Mouse (Mus musculus) ES-Bruce4 (cell line): ENCODE measurements around the gene Abcc1. TPM values are rescaled to one million over a fixed set of nuclear protein-coding genes. Genes with fewer than 3 reads are reported as not detected.

Experiments used
- H3K27ac ChIP-seq: 2 replicates; pipeline ENCODE4 v1.5.1; 2012; ENCODE audit warnings: low read length, inconsistent platforms; ENCODE audit not compliant: insufficient read depth
- H3K27me3 ChIP-seq: 2 replicates; pipeline ENCODE4 v1.6.1; 2012; ENCODE audit warnings: mild to moderate bottlenecking, low read length, inconsistent platforms; ENCODE audit not compliant: control insufficient read depth, poor library complexity, insufficient read depth, severe bottlenecking
- H3K36me3 ChIP-seq: 2 replicates; pipeline ENCODE4 v1.6.1; 2012; ENCODE audit warnings: inconsistent platforms, mild to moderate bottlenecking, low read length, moderate library complexity; ENCODE audit not compliant: control insufficient read depth, poor library complexity, insufficient read depth, severe bottlenecking
- H3K4me1 ChIP-seq: one replicate; pipeline ENCODE4 v1.8.1; 2011; ENCODE audit warnings: low read length; ENCODE audit not compliant: control insufficient read depth, insufficient read depth
- H3K4me3 ChIP-seq: 2 replicates; pipeline ENCODE4 v1.5.1; 2011; ENCODE audit warnings: low read depth, mild to moderate bottlenecking, low read length
- H3K9ac ChIP-seq: 2 replicates; pipeline ENCODE4 v1.6.1; 2012; ENCODE audit warnings: low read depth, mild to moderate bottlenecking, inconsistent platforms; ENCODE audit not compliant: poor library complexity, severe bottlenecking
- H3K9me3 ChIP-seq: replicated peaks from 2 replicates; pipeline ENCODE4 v1.6.1; 2012; ENCODE audit warnings: mild to moderate bottlenecking, low read length, inconsistent platforms; ENCODE audit not compliant: control insufficient read depth, poor library complexity, insufficient read depth, severe bottlenecking
- CTCF ChIP-seq: IDR thresholded peaks from one replicate; pipeline ENCODE4 v1.8.1; 2011; ENCODE audit warnings: low read depth, low read length
- EP300 ChIP-seq: IDR thresholded peaks from 2 replicates; pipeline ENCODE4 v1.6.1; 2011; ENCODE audit warnings: low read depth, low read length; ENCODE audit not compliant: insufficient read depth
- POLR2A ChIP-seq: IDR thresholded peaks from one replicate; pipeline ENCODE4 v1.8.1; 2011; ENCODE audit warnings: low read length; ENCODE audit not compliant: insufficient read depth
- polyA plus RNA-seq: library from polyadenylated mRNA; stranded (reverse); fragments of >200 nt; gene quantifications from 2 replicates; pipeline ENCODE4 v1.2.4, GENCODE M21; 2011; ENCODE audit warnings: low read depth; ENCODE audit not compliant: missing spikeins, insufficient read depth, insufficient read length

The Abcc1 gene
- polyA plus RNA-seq, 1 experiment, result 69.5 TPM

GRCm38 (mm10) chr16:14409124-14409523 lies 47.8 kb downstream of the Abcc1 start:
- Histone ChIP-seq H3K9me3 (no peaks in the 10 kb centered on the region), H3K27ac (no peak overlapping the region), H3K9ac (no peak overlapping the region), H3K4me3 (no peak overlapping the region), H3K36me3 (peaks cover 20% of the 10 kb centered on the region), H3K27me3 (no peaks in the 10 kb centered on the region), H3K4me1 (no peaks in the 10 kb centered on the region)
- no peak for TF ChIP-seq EP300
- no peak for TF ChIP-seq POLR2A
- no peak for TF ChIP-seq CTCF

DNA sequence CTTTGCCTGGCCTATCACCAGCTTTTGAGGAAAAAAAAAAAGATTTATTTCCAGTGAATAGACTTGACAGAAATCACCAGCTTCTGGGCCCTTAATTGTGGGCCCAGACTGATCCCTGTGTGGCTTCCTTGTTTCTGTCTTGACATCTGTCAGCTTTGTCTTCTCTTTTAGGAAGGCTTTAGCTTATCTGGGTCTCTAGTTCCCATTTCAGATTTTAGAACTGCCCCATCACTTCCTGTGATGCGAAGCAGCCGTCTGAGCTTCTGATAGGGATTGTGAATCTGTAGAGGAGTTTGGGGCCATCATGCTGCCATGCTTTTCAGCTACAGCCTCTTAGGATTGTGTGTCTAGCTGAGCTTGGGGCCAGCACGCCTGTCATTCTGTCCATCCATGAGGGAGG lies 48.4 kb downstream of the Abcc1 start:
- H3K9me3 ChIP-seq, result no peaks in the 10 kb centered on the region
- H3K9ac ChIP-seq, result no peak overlapping the region
- H3K36me3 ChIP-seq, result peaks cover 15% of the 10 kb centered on the region
- no peak overlapping the region for H3K27ac ChIP-seq
- no peaks in the 10 kb centered on the region for H3K27me3 ChIP-seq
- H3K4me3 ChIP-seq, result no peak overlapping the region
- H3K4me1 ChIP-seq, result no peaks in the 10 kb centered on the region
- TF ChIP-seq POLR2A (no peak), CTCF (no peak), EP300 (no peak)

- H3K9ac ChIP-seq, result no peak overlapping the region
- no peak overlapping the region for H3K27ac ChIP-seq
- H3K9me3 ChIP-seq, result no peaks in the 10 kb centered on the region
- no peaks in the 10 kb centered on the region for H3K27me3 ChIP-seq
- H3K36me3 ChIP-seq, result peaks cover 11% of the 10 kb centered on the region
- TF ChIP-seq EP300, result no peak
- no peak for TF ChIP-seq POLR2A
- TF ChIP-seq CTCF, result no peak
- H3K4me1 ChIP-seq, result no peaks in the 10 kb centered on the region
- no peak overlapping the region for H3K4me3 ChIP-seq
Observed at GRCm38 (mm10) chr16:14410611-14411010, 49.3 kb downstream of the Abcc1 start.

DNA sequence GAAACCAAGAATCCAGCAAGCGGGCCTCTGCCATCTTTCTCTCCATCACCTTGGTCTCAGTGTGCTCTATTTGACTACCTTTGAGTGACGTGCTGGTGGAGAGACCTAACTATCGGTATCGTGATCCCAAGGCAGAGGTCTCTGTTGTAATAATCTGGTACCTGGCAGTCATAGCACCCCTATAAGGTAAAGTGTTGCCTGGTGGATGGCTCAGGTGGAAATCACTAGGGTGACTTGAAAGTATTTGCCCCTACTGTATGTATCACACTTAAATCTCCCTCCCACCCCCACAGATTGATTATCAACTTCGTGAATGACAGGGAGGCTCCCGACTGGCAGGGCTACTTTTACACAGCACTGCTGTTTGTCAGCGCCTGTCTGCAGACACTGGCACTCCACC lies 49.8 kb downstream of the Abcc1 start:
- peaks cover 11% of the 10 kb centered on the region for H3K36me3 ChIP-seq
- no peak for TF ChIP-seq POLR2A
- no peak for TF ChIP-seq CTCF
- TF ChIP-seq EP300, result no peak
- no peak overlapping the region for H3K9ac ChIP-seq

GRCm38 (mm10) chr16:14412551-14412950 lies 51.2 kb downstream of the Abcc1 start:
- Histone ChIP-seq H3K9me3 (no peaks in the 10 kb centered on the region), H3K36me3 (peaks cover 11% of the 10 kb centered on the region), H3K4me1 (no peaks in the 10 kb centered on the region), H3K4me3 (no peak overlapping the region), H3K27ac (no peak overlapping the region), H3K9ac (no peak overlapping the region), H3K27me3 (no peaks in the 10 kb centered on the region)
- TF ChIP-seq POLR2A (no peak), EP300 (no peak), CTCF (no peak)

More for the DNA sequence above, 49.8 kb downstream of the Abcc1 start:
- H3K9me3 ChIP-seq, result no peaks in the 10 kb centered on the region
- H3K4me1 ChIP-seq, result no peaks in the 10 kb centered on the region
- H3K27ac ChIP-seq, result no peak overlapping the region
- H3K4me3 ChIP-seq, result no peak overlapping the region
- no peaks in the 10 kb centered on the region for H3K27me3 ChIP-seq

DNA sequence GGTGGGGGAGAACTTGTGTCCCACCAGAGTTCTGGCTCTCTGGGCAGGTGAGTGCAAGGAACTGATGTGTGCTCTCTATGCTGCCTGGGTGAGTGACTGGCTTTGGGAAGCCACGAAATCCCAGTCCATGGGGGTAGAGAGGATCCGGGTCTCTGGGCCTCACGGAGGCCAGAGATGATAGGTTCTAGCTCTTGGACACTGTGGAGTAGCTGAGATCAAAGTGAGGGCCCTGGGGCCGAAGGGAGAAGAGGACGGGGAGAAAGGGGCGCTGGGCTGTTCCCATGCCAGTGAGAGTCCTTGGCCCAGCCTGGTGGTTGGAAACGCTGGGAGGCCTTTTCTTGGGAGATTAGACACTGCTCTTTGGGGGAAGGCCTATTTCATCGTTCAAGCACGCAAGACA lies 53.8 kb downstream of the Abcc1 start:
- H3K27me3 ChIP-seq, result no peaks in the 10 kb centered on the region
- no peaks in the 10 kb centered on the region for H3K9me3 ChIP-seq
- H3K27ac ChIP-seq, result no peak overlapping the region
- H3K4me3 ChIP-seq, result no peak overlapping the region
- H3K36me3 ChIP-seq, result peaks cover 13% of the 10 kb centered on the region
- no peaks in the 10 kb centered on the region for H3K4me1 ChIP-seq
- TF ChIP-seq EP300 (no peak), CTCF (no peak), POLR2A (no peak)
- H3K9ac ChIP-seq, result no peak overlapping the region
